Mouse (Mus musculus) urinary bladder, postnatal 36 days (tissue): ENCODE results near the gene Podxl2.

Experiments
- DNase-seq, 2 experiments: peaks; one replicate each; pipeline ENCODE4 v3.0.0; 2022; ENCODE audit warnings: low spot score in 2 of 2, mixed read lengths in 1 of 2

The Podxl2 gene

DNA sequence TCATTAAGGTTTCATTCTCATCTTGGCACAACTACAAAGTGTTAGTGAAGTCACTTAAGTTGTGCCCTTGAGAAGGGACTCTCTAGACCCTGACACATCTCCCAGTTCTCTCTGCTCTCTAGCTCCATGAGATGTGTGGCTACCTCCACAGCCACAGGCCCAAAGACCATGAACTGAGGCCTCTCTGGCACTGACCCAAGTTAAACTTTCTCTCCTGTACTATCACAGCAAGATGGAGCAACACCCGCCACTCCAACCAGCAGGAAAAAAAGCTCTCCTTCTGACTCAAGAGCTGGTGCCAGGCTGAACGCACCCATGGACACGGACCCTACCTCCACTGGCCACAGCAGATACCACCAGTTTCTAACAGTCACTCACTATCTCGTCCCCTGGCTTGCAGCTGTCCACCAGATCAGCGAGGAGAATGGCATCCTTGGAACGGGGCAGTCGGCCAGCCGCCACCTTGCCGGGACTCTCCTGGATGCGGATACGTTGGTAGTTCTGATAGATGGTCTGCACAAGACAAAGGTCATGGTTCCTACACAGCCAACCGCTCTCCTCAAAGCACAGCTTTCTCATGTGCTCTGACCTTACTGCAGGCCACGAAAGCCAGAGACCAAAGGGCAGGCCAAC lies 14.7 kb upstream of the Podxl2 start:
- DNase-seq, result no peak

- no peak for DNase-seq
Observed at GRCm38 (mm10) chr6:88886417-88886967, 11.6 kb upstream of the Podxl2 start.

DNA sequence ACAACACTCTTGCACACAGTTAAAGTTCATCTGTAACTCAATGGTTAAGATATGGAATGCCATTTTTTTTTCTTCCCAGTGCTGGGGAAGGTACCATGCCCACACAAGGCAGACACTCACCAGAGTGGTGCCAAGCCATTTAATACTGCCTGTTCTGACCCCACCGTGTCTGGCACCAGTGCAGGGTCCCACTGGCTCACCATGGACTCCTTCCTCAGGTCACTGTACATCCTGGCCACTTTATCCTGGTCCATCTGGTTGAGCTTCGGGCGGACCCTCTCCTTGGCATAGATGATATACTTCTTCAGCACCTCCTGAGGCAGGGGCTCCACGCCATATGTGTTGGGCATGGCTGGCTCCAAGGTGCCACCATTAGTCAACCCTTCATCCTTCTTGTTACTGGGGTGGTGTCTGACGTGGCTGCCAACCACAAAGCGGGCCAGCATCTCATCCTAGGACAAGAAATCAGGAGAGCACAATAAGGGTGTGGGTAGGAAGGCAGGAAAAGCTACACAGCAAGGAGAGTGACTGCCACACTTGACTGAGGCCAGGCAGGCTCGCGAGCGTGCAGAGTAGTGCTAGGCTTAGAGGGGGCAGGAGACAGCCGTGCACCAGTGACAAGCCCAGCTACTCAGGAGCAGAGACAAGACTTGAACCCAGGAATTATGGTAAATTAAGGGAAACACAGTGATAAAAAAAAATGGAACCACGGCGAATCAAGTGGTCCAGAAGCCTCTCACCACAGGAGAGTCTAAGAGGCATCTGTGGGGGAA lies 11.0 kb upstream of the Podxl2 start:
- DNase-seq, result no peak

DNA sequence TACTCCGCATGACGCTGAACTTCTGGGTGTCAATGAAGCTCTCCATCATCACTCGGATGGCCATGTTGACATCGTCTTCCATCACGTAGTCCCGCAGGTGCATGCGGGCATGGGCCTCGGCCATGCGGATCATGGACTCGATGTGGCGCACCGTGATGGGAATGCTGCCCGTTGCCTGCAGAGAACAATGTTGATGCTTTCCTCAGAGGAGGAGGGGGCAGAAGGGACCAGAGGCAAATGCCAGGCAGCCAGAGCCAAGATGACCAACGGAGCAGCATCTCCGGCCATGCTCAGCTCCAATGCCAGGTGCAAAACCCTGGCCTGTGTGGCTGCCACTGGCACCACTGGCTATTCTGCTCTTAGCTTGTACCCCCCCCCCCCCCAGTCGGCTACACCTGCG lies 9.8 kb upstream of the Podxl2 start:
- no peak for DNase-seq

GRCm38 (mm10) chr6:88884195-88884594 lies 9.4 kb upstream of the Podxl2 start:
- no peak for DNase-seq

GRCm38 (mm10) chr6:88881334-88881733 lies 6.5 kb upstream of the Podxl2 start:
- no peak for DNase-seq

DNA sequence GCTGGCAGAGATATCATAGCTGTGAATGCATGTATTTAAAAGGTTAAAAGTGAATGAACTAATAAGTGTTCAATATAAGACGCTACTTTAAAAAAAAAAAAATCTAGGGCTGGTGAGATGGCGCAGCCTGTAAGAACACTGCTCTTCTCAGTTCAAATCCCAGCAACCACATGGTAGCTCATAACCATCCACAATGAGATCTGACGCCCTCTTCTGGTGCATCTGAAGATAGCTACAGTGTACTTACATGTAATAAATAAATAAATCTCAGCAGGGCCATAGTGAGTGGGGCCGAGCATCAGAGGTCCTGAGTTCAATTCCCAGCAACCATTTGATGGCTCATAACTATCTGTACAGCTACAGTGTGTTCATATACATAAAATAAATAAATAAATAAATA lies 4.6 kb upstream of the Podxl2 start:
- no peak for DNase-seq

GRCm38 (mm10) chr6:88873965-88874867 lies 628 bp downstream of the Podxl2 start:
- no peak for DNase-seq

- no peak for DNase-seq
Observed at GRCm38 (mm10) chr6:88872811-88873210, 2.0 kb downstream of the Podxl2 start.

GRCm38 (mm10) chr6:88871546-88871945 lies 3.3 kb downstream of the Podxl2 start:
- no peak for DNase-seq

GRCm38 (mm10) chr6:88870594-88870993 lies 4.2 kb downstream of the Podxl2 start:
- no peak for DNase-seq

- peak in 1 of 2 experiments; percentile 32 for DNase-seq
Observed at GRCm38 (mm10) chr6:88869459-88869858, 5.4 kb downstream of the Podxl2 start.

GRCm38 (mm10) chr6:88865704-88866103 lies 9.1 kb downstream of the Podxl2 start:
- DNase-seq, result no peak

- DNase-seq, result no peak
Observed at GRCm38 (mm10) chr6:88860914-88861313, 13.9 kb downstream of the Podxl2 start.

DNA sequence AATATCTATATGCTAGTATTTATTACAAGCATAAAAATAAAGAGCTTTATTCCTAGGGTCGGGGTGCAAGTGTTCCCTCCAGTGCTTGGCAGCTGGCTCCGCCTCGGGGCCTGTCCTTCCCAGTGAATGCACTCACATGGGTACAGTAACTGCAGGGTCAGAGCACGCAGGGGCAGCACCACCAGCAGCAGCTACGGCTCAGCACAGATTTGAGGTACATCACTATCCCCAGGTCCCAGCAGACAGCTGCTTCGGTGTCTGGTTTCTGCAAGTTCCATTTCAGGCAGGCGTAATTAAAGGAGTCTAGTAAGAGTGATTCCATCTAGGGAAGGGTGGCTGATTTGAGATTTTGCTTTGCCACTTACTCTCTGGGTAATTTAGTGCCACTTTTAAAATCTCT lies 16.5 kb downstream of the Podxl2 start:
- DNase-seq, result no peak

GRCm38 (mm10) chr6:88857830-88858229 lies 17.0 kb downstream of the Podxl2 start:
- DNase-seq, result no peak

DNA sequence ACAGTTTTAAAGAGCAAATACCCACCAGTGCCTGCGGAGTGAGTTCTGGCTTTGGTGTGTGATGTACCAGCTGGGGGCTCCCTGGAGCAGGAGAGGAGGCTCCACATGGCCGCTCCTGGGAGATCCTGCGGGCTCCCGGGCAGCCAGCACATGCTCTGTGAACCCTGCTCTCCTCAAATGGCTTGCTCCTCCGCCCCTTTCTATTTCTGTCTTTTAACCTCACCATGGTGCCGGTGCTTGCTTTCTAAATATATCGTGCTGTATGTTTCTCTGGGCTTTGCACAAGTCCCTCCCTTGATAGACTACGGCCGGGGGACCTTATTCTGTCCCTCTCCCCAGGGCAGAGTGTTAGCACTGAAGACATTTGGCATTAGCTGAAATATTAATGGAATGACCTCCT lies 17.6 kb downstream of the Podxl2 start:
- DNase-seq, result no peak

GRCm38 (mm10) chr6:88855636-88856035 lies 19.2 kb downstream of the Podxl2 start:
- DNase-seq, result peak in 1 of 2 experiments; percentile 39

GRCm38 (mm10) chr6:88854509-88854908 lies 20.3 kb downstream of the Podxl2 start:
- DNase-seq, result no peak

DNA sequence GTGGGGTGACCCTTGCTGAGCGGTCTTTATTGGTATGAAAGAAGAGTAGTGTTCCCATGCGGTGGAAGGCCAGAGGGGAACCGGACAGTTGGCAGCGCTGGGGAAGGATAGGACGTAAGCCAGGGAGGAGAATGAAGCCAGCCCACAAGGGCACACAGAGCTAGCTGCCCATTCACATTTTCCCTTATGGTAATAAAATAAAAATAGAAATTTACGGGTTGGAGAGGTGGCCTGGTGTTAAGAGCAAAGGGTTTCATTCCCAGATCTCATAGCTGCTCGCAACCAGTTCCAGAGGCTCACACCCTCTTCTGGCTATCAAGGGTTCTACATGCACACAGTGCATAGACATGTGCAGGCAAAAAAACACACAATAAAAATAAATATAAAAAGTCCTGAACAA lies 24.8 kb downstream of the Podxl2 start:
- no peak for DNase-seq

DNA sequence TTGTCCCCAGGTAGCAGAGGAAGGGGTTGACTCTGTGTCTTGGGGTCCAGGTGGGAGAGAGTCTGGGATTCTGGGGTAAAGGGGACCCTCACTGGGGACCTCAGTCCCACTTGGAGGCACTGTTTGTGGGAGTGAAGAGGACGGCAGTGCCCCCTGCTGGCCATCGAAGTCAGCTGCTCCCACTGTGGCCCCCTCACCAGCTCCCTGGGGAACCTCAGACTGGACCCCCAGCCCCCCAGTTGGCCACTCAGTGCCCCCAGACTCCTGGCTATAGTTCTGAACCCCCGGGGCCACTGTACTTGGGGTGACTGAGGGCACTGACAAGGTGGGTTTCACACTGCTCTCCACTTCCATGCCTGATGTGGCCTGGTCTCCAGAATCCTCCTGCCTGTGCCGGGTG lies 25.6 kb downstream of the Podxl2 start:
- DNase-seq, result no peak

GRCm38 (mm10) chr6:88847571-88847970 lies 27.3 kb downstream of the Podxl2 start:
- no peak for DNase-seq
